Mouse (Mus musculus) intestine, embryonic 14.5 days (tissue): ENCODE measurements around the gene Ppp4r3a. TPM values are rescaled to one million over a fixed set of nuclear protein-coding genes. Genes with fewer than 3 reads are reported as not detected.
"Not testable (repeated sequence)": the region's sequence is repeated elsewhere in the genome, so short reads cannot be mapped to it uniquely, and the experiment has no call there.

Experiments
- ATAC-seq: fragments of 200-750 bp; cut with Nextera tagmentation; replicated peaks from 2 replicates; pipeline ENCODE4 v1.8.0; 2017; ENCODE audit warnings: low read depth, moderate number of reproducible peaks, moderate TSS enrichment, moderate library complexity; ENCODE audit not compliant: low FRiP score, low TSS enrichment
- DNase-seq: peaks from one replicate; pipeline ENCODE4 v3.0.0-alpha.2; 2018; ENCODE audit warnings: low spot score
- H3K27ac ChIP-seq: fragments of 300-500 bp; sonication (generic); 2 replicates; pipeline ENCODE4 v1.5.1; 2014; ENCODE audit warnings: low read depth, mild to moderate bottlenecking, control low read depth
- H3K27me3 ChIP-seq: fragments of 300-500 bp; sonication (generic); replicated peaks from 2 replicates; pipeline ENCODE4 v1.6.1; 2014; ENCODE audit warnings: low read length, control low read depth; ENCODE audit not compliant: control insufficient read depth, insufficient read depth
- H3K36me3 ChIP-seq: fragments of 300-500 bp; sonication (generic); 2 replicates; pipeline ENCODE4 v1.6.1; 2014; ENCODE audit warnings: low read length, control low read depth; ENCODE audit not compliant: control insufficient read depth, insufficient read depth
- H3K4me1 ChIP-seq: fragments of 300-500 bp; sonication (generic); replicated peaks from 2 replicates; pipeline ENCODE4 v1.6.1; 2014; ENCODE audit warnings: low read length, control low read depth, mixed read lengths; ENCODE audit not compliant: control insufficient read depth, insufficient read depth
- H3K4me2 ChIP-seq: fragments of 300-500 bp; sonication (generic); 2 replicates; pipeline ENCODE4 v1.6.1; 2014; ENCODE audit warnings: low read length
- H3K4me3 ChIP-seq: fragments of 300-500 bp; sonication (generic); 2 replicates; pipeline ENCODE4 v1.5.1; 2014; ENCODE audit warnings: low read depth, low read length, control low read depth, mixed read lengths
- H3K9ac ChIP-seq: fragments of 300-500 bp; sonication (generic); 2 replicates; pipeline ENCODE4 v1.6.1; 2014; ENCODE audit warnings: mild to moderate bottlenecking, low read length
- H3K9me3 ChIP-seq: fragments of 300-500 bp; sonication (generic); 2 replicates; pipeline ENCODE4 v1.6.1; 2016; ENCODE audit warnings: low read length, control low read depth; ENCODE audit not compliant: control insufficient read depth
- WGBS: fragments of 180-500 bp; shearing (Covaris S2); extraction: QIAGEN DNeasy Blood & Tissue Kit; methylation state at CpG from one replicate; pipeline ENCODE4 v1.1.7; 2014; 5-methylcytosine and 5-hydroxymethylcytosine counted together
- polyA plus RNA-seq: library from polyadenylated mRNA; unstranded; fragments of >200 nt; fragmentation: Nextera tagmentation; extraction: Ambion mirVana; gene quantifications from 2 replicates; pipeline ENCODE4 v1.2.1, GENCODE M21; 2014

The Ppp4r3a gene
- 45.5 TPM in 2 replicates for polyA plus RNA-seq

DNA sequence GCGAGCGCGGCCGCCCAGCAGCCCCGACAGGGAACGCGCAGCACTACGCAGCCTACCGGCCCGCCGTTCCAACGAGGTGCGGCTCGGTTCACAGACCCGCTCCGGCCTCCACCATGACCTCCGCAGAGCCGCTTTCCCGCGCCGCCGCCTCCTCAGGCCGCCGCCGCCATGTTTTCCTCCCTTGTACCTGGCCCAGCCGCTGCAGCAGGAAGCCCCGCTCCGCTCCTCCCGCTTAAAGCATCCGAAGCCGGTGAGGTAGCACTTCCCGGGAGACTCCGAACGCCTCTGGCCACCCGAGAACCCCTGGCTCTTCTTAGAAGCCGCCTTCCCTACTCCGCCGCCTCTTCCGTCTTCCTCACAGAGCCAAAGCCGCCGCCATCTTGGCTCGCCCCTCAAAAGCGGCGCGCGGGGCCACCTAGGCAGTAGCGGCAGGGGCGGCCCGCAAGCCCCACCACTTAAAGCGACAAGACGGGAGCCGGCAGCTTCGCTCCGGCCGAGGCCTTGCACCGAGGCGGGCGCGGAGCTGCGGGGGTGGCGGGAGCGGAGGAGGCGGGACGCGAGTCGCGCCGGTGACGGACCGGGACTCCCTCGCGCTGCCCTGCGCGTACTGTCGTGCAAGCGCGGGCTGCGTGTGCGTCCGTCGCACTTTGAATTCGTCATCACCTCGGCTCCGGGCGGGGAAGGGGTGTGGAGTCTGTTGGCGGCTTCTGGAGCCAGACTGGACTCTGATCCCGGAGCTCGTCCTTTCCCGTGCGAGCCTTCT lies at the start of gene Ppp4r3a:
Gene Ppp4r3a, minus strand, starts transcription at position 627 of the 763 bp plus-strand sequence.
- peak within 1 kb of the TSS; percentile 96 for H3K9ac ChIP-seq
- peak; percentile 98 for ATAC-seq
- under 1% methylated on average over 87 of the region's 90 CpGs for WGBS

DNA sequence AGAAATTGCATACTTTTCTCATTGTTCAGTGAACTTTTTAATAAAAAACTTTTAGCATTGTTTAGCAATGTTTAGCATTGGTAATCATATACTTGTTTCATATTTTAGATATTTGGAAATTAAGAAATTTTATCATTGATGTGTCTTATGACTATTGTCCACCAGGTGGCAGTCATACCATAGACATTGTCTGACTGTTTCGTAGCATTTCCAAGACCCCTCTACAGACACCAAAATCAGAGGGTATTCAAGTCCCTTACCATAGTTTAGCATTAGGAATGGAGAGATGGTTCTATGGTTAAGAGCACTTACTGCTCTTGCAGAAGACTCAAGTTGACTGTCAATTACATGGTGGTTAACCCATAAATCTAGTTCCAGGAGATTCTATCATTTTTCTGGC lies 39.5 kb upstream of the Ppp4r3a start:
- DNase-seq, result no peak
- ATAC-seq, result no peak
- Histone ChIP-seq H3K9me3 (no peaks in the 10 kb centered on the region), H3K36me3 (no peaks in the 10 kb centered on the region), H3K4me2 (no peak overlapping the region), H3K27me3 (no peaks in the 10 kb centered on the region), H3K27ac (no peak overlapping the region), H3K4me3 (no peak overlapping the region), H3K4me1 (no peaks in the 10 kb centered on the region), H3K9ac (no peak overlapping the region)
- 18% methylated on average over 1 of the region's 1 CpGs for WGBS

More for the DNA sequence above, at the start of gene Ppp4r3a:
- Histone ChIP-seq H3K4me1 (peaks cover 17% of the 10 kb centered on the region), H3K9me3 (no peaks in the 10 kb centered on the region), H3K27me3 (no peaks in the 10 kb centered on the region), H3K27ac (peak within 1 kb of the TSS; percentile 95), H3K4me3 (peak within 1 kb of the TSS; percentile 80), H3K4me2 (peak within 1 kb of the TSS; percentile 98), H3K36me3 (peaks cover 10% of the 10 kb centered on the region; the same call in 1 of the 2 replicates)
- peak; percentile 99 for DNase-seq

DNA sequence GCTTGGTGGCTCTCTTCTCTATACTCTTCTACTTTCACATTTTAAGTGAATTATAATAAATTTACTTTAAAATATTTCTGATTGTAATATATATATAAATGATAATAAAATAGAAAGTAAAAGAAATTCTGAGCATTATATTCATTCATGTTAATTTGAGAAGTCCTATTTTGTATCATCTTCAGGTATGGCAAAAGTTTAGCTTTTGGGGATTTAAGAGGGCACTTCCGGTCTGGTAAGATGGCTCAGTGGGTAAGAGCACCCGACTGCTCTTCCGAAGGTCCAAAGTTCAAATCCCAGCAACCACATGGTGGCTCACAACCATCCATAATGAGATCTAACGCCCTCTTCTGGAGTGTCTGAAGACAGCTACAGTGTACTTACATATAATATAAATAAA lies 38.6 kb upstream of the Ppp4r3a start:
- H3K4me2 ChIP-seq, H3K4me1 ChIP-seq, DNase-seq, H3K27ac ChIP-seq, H3K9me3 ChIP-seq, H3K27me3 ChIP-seq, ATAC-seq, H3K4me3 ChIP-seq, H3K9ac ChIP-seq, H3K36me3 ChIP-seq: not testable (repeated sequence)
- 82% methylated on average over 4 of the region's 4 CpGs for WGBS

DNA sequence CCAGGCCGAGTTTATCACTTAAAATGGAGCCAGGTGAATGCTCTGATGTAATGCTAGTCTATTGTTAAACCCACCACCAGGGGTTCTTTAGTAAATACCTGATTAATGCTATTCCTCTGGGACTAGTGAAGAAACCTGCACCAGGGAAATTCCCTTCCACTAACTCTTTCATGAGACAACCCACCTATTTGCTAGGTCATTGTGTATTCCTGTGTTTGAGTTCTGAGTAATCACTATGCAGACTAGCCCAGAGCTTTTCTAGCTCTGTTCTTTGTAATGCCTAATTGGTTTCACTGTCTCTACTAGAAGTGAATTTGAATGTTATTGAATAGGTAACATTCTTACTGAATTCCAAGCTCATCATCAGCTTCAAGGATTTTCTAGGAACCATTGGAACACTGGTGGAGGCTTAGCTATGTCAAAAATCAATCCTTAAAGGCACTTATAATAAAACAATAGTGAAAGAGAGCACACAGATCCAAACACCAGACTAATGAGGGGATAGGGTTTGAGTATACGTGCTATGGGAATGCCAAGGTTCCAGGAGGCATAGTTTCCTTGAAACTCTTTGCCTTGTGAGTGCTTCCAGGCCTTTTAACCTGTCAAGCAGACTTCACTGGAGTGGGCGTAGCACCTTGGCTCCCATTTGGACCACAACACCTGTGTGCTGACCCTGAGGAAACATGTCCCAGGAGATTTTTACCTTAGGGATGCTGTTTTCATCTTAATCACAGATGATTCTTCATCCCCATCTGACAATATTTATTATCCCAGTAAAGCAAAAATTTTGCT lies 26.5 kb upstream of the Ppp4r3a start:
- not testable (repeated sequence) for H3K9ac ChIP-seq, H3K4me3 ChIP-seq, ATAC-seq, H3K4me2 ChIP-seq, H3K27ac ChIP-seq, H3K9me3 ChIP-seq, DNase-seq, H3K36me3 ChIP-seq, H3K27me3 ChIP-seq, H3K4me1 ChIP-seq
- 83% methylated on average over 3 of the region's 3 CpGs for WGBS

DNA sequence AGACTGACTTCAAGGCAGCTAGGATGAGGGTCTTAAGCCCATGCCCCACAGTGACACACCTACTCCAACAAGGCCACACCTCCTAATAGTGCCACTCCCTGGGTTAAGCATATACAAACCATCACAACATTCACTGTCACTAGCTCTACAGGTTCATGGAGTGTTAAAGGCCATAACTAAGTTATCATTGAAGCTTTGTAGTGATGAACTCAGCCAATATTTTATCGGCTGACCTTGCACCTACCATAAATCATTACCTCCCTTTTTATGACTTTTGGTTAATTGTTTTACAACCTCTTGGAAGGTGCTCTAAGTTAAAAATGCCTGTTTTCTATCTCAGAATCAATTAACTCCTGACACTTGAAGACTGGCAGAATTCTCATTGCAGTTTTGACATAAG lies 24.2 kb upstream of the Ppp4r3a start:
- no peak overlapping the region for H3K4me3 ChIP-seq
- ATAC-seq (peak; percentile 78; the same call in 1 of the 2 replicates), DNase-seq (no peak)
- no peak overlapping the region for H3K4me2 ChIP-seq
- H3K27ac ChIP-seq, result no peak overlapping the region
- H3K9me3 ChIP-seq, result no peaks in the 10 kb centered on the region
- no peak overlapping the region for H3K9ac ChIP-seq
- H3K4me1 ChIP-seq, result no peaks in the 10 kb centered on the region
- WGBS, result 67% methylated on average over 1 of the region's 1 CpGs
- H3K27me3 ChIP-seq, result no peaks in the 10 kb centered on the region
- H3K36me3 ChIP-seq, result no peaks in the 10 kb centered on the region

DNA sequence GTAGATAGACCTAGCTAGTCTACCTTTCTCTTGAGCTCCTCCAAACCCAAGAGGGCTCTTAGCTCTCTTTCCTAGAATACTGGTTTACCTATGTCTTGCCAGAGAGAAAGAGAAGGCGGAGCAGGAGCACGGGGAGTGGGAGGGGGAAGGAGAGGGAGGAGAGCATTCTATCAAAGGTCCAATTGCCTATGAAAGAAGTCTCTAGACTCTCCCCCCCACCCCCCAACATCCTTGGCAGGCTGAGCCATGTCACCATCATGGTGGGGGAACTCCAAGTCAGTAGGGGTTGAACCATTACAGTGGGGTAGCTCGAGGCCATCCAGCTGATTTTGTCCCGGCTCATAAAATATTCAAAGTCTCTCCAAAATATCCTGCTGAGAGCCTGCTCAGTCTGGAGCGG lies 22.1 kb upstream of the Ppp4r3a start:
- no peaks in the 10 kb centered on the region for H3K36me3 ChIP-seq
- DNase-seq (no peak), ATAC-seq (no peak)
- H3K4me2 ChIP-seq, result no peak overlapping the region
- no peak overlapping the region for H3K9ac ChIP-seq
- no peak overlapping the region for H3K27ac ChIP-seq
- no peaks in the 10 kb centered on the region for H3K27me3 ChIP-seq
- H3K4me3 ChIP-seq, result no peak overlapping the region
- 59% methylated on average over 5 of the region's 5 CpGs for WGBS
- no peaks in the 10 kb centered on the region for H3K9me3 ChIP-seq
- H3K4me1 ChIP-seq, result no peaks in the 10 kb centered on the region

DNA sequence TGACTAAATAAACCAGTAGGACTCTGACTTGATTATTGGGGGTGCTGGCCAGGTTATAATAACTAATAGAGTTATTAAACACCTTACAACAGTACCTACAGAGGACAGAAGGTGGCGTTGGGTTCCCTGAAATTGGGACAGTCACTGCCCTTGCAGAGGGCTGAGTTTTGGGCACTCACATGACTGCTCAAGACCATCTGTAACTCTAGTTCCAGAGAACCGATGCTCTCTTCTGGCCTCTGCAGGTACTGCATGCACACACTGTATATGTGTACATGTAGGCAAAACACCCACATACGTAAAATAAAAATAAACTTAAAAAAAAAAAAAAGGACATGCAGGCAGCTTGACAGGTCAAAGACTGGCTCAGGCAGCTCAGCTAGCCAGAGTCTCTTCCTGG lies 19.1 kb upstream of the Ppp4r3a start:
- Histone ChIP-seq H3K27me3 (no peaks in the 10 kb centered on the region), H3K36me3 (no peaks in the 10 kb centered on the region), H3K9ac (no peak overlapping the region), H3K4me3 (no peak overlapping the region), H3K9me3 (no peaks in the 10 kb centered on the region), H3K27ac (no peak overlapping the region), H3K4me2 (no peak overlapping the region), H3K4me1 (no peaks in the 10 kb centered on the region)
- WGBS, result 81% methylated on average over 3 of the region's 3 CpGs
- no peak for DNase-seq
- no peak for ATAC-seq

DNA sequence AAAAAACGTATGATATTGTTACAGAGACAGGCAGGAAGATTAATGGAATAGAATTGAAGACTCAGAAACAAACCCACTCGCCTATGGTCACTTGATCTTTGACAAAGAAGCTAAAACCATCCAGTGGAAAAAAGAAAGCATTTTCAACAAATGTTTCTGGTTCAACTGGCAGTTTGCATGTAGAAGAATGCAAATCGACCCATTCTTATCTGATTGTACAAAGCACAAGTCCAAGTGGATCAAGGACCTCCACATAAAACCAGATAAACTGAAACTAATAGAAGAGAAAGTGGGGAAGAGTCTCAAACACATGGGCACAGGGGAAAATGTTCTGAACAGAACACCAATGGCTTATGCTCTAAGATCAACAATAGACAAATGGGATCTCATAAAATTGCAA lies 10.2 kb upstream of the Ppp4r3a start:
- ATAC-seq, H3K4me3 ChIP-seq, H3K4me1 ChIP-seq, H3K27me3 ChIP-seq, H3K9ac ChIP-seq, H3K4me2 ChIP-seq, DNase-seq, H3K9me3 ChIP-seq, H3K27ac ChIP-seq, H3K36me3 ChIP-seq: not testable (repeated sequence)
- WGBS, result 54% methylated on average over 3 of the region's 3 CpGs
